Comparison of ENCODE assay signal across 8 mouse cellular contexts in genomic region chr4:151996951-151997222, GRCm38 (mm10). TPM values are rescaled to one million over a fixed set of nuclear protein-coding genes. Genes with fewer than 3 reads are reported as not detected.
A peak's percentile ranks its signal among the peaks of the same experiment; 100 is the strongest.
DNase-seq lines count a peak whose midpoint lies in the region; ATAC-seq and TF ChIP-seq lines count a peak whose summit lies in the region.

No protein-coding gene starts in this region.

- TF ChIP-seq CTCF in forebrain, postnatal 0 days (IDR thresholded peaks at IDR 0.05; ENCODE audit: low read depth): no peak

- peaks cover 4 to 22% of the 10 kb centered on the region in 2 experiments; a peak in 2 of 4 replicates for H3K4me1 ChIP-seq in heart, embryonic 14.5 days (ENCODE audit: control insufficient read depth in 2 of 2, insufficient read depth in 2 of 2, low read length in 2 of 2)
- H3K4me1 ChIP-seq in ES-E14 (ENCODE audit: control insufficient read depth in 2 of 2, insufficient read depth in 2 of 2, low read length in 2 of 2, poor library complexity in 1 of 2): peaks cover 0 to 11% of the 10 kb centered on the region in 2 experiments; a peak in 2 of 4 replicates
- no peaks in the 10 kb centered on the region for H3K4me1 ChIP-seq in forebrain, postnatal 0 days (ENCODE audit: insufficient read depth)

- H3K27me3 ChIP-seq in heart, embryonic 14.5 days (ENCODE audit: control insufficient read depth, insufficient read depth, low read length): no peaks in the 10 kb centered on the region
- H3K27me3 ChIP-seq in forebrain, postnatal 0 days (ENCODE audit: insufficient read depth, low read length): no peaks in the 10 kb centered on the region

- H3K4me2 ChIP-seq in heart, embryonic 14.5 days (ENCODE audit: low read length): peak overlapping the region; percentile 80
- peak overlapping the region; percentile 86 for H3K4me2 ChIP-seq in forebrain, postnatal 0 days (ENCODE audit: low read depth)

- WGBS in heart, embryonic 14.5 days: 3% methylated on average over 13 of the region's 13 CpGs
- WGBS in forebrain, postnatal 0 days: 3% methylated on average over 13 of the region's 13 CpGs
- WGBS in macrophage (ENCODE audit: missing documents): 1% methylated on average over 13 of the region's 13 CpGs

- H3K36me3 ChIP-seq in heart, embryonic 14.5 days (ENCODE audit: control insufficient read depth, insufficient read depth, low read length): peaks cover 14% of the 10 kb centered on the region
- peaks cover 14% of the 10 kb centered on the region for H3K36me3 ChIP-seq in ES-E14 (ENCODE audit: control insufficient read depth, insufficient read depth, low read length, poor library complexity, severe bottlenecking)
- H3K36me3 ChIP-seq in forebrain, postnatal 0 days (ENCODE audit: insufficient read depth): peaks cover 7% of the 10 kb centered on the region
- peaks cover 7% of the 10 kb centered on the region; the same call in 1 of the 2 replicates for H3K36me3 ChIP-seq in macrophage (ENCODE audit: inconsistent target)

- no peaks in the 10 kb centered on the region for H3K9me3 ChIP-seq in heart, embryonic 14.5 days (ENCODE audit: control insufficient read depth, low read length)
- H3K9me3 ChIP-seq in ES-E14 (ENCODE audit: control insufficient read depth, insufficient read depth, low read depth, low read length): no peaks in the 10 kb centered on the region
- no peaks in the 10 kb centered on the region for H3K9me3 ChIP-seq in forebrain, postnatal 0 days (ENCODE audit: low read length)

- peak overlapping the region; percentile 76 to 88 for H3K27ac ChIP-seq in heart, embryonic 14.5 days (replicated peaks in 1 of 2; ENCODE audit: control insufficient read depth in 1 of 2, insufficient read depth in 1 of 2, low read depth in 2 of 2, low read length in 2 of 2)
- H3K27ac ChIP-seq in ES-E14 (ENCODE audit: insufficient read depth, low read depth, low read length, poor library complexity, severe bottlenecking) (no peak overlapping the region; the same call in 1 of the 2 replicates), macrophage (peak overlapping the region; percentile 49)
- peak overlapping the region; percentile 86 for H3K27ac ChIP-seq in forebrain, postnatal 0 days (ENCODE audit: low read depth, low read length)

- in situ Hi-C loops in ES-E14 (cut with MboI; ENCODE audit: low sequenced_read_pairs in 2 of 2, unreplicated experiment in 2 of 2): no loop called here

- no peak for DNase-seq in heart, adult 8-10 months (ENCODE audit: low spot score)
- DNase-seq in ES-E14 (ENCODE audit: low read depth, low spot score): no peak
- no peak for DNase-seq in forebrain, postnatal 0 days
- DNase-seq in frontal cortex, postnatal 36 days (ENCODE audit: low spot score in 2 of 2): no peak
- DNase-seq in c-Kit-positive CD71-positive TER-119-positive erythroid progenitor cells, embryonic 14.5 days (ENCODE audit: low spot score): no peak
- no peak for DNase-seq in spleen, postnatal 4 days (ENCODE audit: low spot score in 2 of 2)

- ATAC-seq in heart, embryonic 14.5 days (ENCODE audit: insufficient number of reproducible peaks, insufficient read depth, low FRiP score, low read depth): no peak; the same call in 1 of the 2 replicates
- no peak for ATAC-seq in forebrain, postnatal 0 days

- peak overlapping the region; percentile 90 for H3K9ac ChIP-seq in heart, embryonic 14.5 days (ENCODE audit: low read length)
- H3K9ac ChIP-seq in ES-E14 (ENCODE audit: insufficient read depth, low read depth, low read length, poor library complexity, severe bottlenecking): peak overlapping the region; percentile 82
- H3K9ac ChIP-seq in forebrain, postnatal 0 days: peak overlapping the region; percentile 70

- H3K4me3 ChIP-seq in heart, embryonic 14.5 days (ENCODE audit: control insufficient read depth in 1 of 2, insufficient read depth in 1 of 2, low read depth in 1 of 2, low read length in 2 of 2): peak overlapping the region; percentile 69 to 100
- H3K4me3 ChIP-seq in ES-E14 (ENCODE audit: insufficient read depth in 1 of 2, low read depth in 1 of 2, low read length in 2 of 2, poor library complexity in 1 of 2, severe bottlenecking in 1 of 2): peak overlapping the region; percentile 76 to 79
- H3K4me3 ChIP-seq in forebrain, postnatal 0 days (ENCODE audit: low read depth, low read length): peak overlapping the region; percentile 95
- H3K4me3 ChIP-seq in macrophage (ENCODE audit: inconsistent target): peak overlapping the region; percentile 67

- peaks cover 14% of the 10 kb centered on the region; the same call in 1 of the 2 replicates for H3K79me2 ChIP-seq in macrophage (ENCODE audit: inconsistent target)

TF ChIP-seq in ES-E14, 5 proteins besides CTCF, POLR2A, EP300 and RAD21:
- TF ChIP-seq ZNF384 (IDR thresholded peaks at IDR 0.05; ENCODE audit: low read depth, low read length) (no peak), HCFC1 (IDR thresholded peaks at IDR 0.05; ENCODE audit: borderline replicate concordance, insufficient read depth, low read length) (no peak), ZC3H11A (IDR thresholded peaks at IDR 0.05; ENCODE audit: borderline replicate concordance, low read depth, low read length) (no peak), MAFK (IDR thresholded peaks at IDR 0.05; ENCODE audit: insufficient read depth, low read depth, low read length) (no peak), CHD2 (IDR thresholded peaks at IDR 0.05; ENCODE audit: low read depth, low read length) (no peak)

RNA-seq across cellular contexts. Expression of gene Phf13, which starts 0.8 kb away (rescaled TPM):
- polyA plus RNA-seq in heart, embryonic 14.5 days (2014; fragmentation: Nextera tagmentation; extraction: Ambion mirVana): 14.6 and 14.8 TPM in 2 replicates
- total RNA-seq in heart, adult 8-10 months (2022): 1 to 10 TPM; 4.6 to 5.7 (median 5.1) TPM
- 22.2 and 29.2 TPM in 2 replicates for total RNA-seq in ES-E14 (2012; rRNA removed)
- total RNA-seq in forebrain, postnatal 0 days (2014; rRNA removed): 15.7 and 17.1 TPM in 2 replicates
- polyA plus RNA-seq in forebrain, postnatal 0 days (2015; fragmentation: Nextera tagmentation; extraction: Ambion mirVana): 11.0 and 17.2 TPM in 2 replicates
- total RNA-seq in macrophage (2018; cell fraction: chromatin; rRNA removed): 10 to 100 TPM in 6 of 26 experiments, 1 to 10 TPM in 19, under 1 TPM in 1; 0.57 to 18.3 (median 3.5) TPM
- total RNA-seq in macrophage (2018; cell fraction: cytosol; rRNA removed): 10 to 100 TPM in 14 of 26 experiments, 1 to 10 TPM in 12; 5.0 to 32.6 (median 10.6) TPM
- total RNA-seq in macrophage (2018; cell fraction: nucleus; rRNA removed): 10 to 100 TPM in 12 of 26 experiments, 1 to 10 TPM in 14; 3.3 to 33.6 (median 9.9) TPM
- polyA plus RNA-seq in macrophage (2018): 7.5 to 11.5 TPM (median 10.7 TPM) in 3 replicates

RNA-seq across cellular contexts. Expression of gene Thap3, which starts 8.1 kb away (rescaled TPM):
- polyA plus RNA-seq in heart, embryonic 14.5 days (2014; fragmentation: Nextera tagmentation; extraction: Ambion mirVana): 24.0 and 26.5 TPM in 2 replicates
- total RNA-seq in heart, adult 8-10 months (2022): 10 to 100 TPM; 12.4 to 15.8 (median 13.6) TPM
- total RNA-seq in ES-E14 (2012; rRNA removed): 7.6 and 12.5 TPM in 2 replicates
- total RNA-seq in forebrain, postnatal 0 days (2014; rRNA removed): 19.7 and 22.3 TPM in 2 replicates
- polyA plus RNA-seq in forebrain, postnatal 0 days (2015; fragmentation: Nextera tagmentation; extraction: Ambion mirVana): 48.8 and 52.2 TPM in 2 replicates
- 10 to 100 TPM in 16 of 26 experiments, 1 to 10 TPM in 10; 1.5 to 37.2 (median 14.6) TPM for total RNA-seq in macrophage (2018; cell fraction: chromatin; rRNA removed)
- total RNA-seq in macrophage (2018; cell fraction: cytosol; rRNA removed): 10 to 100 TPM in 23 of 26 experiments, 1 to 10 TPM in 3; 6.9 to 19.0 (median 15.8) TPM
- total RNA-seq in macrophage (2018; cell fraction: nucleus; rRNA removed): 10 to 100 TPM in 18 of 26 experiments, 1 to 10 TPM in 8; 2.5 to 37.2 (median 18.3) TPM
- polyA plus RNA-seq in macrophage (2018): 5.4 to 24.7 TPM (median 14.9 TPM) in 3 replicates

RNA-seq across cellular contexts. Expression of gene Klhl21, which starts 11.7 kb away (rescaled TPM):
- 17.8 and 19.3 TPM in 2 replicates for polyA plus RNA-seq in heart, embryonic 14.5 days (2014; fragmentation: Nextera tagmentation; extraction: Ambion mirVana)
- total RNA-seq in heart, adult 8-10 months (2022): 100 to 1,000 TPM in 1 of 4 experiments, 10 to 100 TPM in 3; 87.7 to 109 (median 93.7) TPM
- 19.7 and 21.0 TPM in 2 replicates for total RNA-seq in ES-E14 (2012; rRNA removed)
- total RNA-seq in forebrain, postnatal 0 days (2014; rRNA removed): 5.0 and 8.1 TPM in 2 replicates
- polyA plus RNA-seq in forebrain, postnatal 0 days (2015; fragmentation: Nextera tagmentation; extraction: Ambion mirVana): 2.6 and 3.4 TPM in 2 replicates
- total RNA-seq in macrophage (2018; cell fraction: chromatin; rRNA removed): 10 to 100 TPM in 1 of 26 experiments, 1 to 10 TPM in 18, under 1 TPM in 7; 0.63 to 12.4 (median 1.9) TPM
- 10 to 100 TPM in 7 of 26 experiments, 1 to 10 TPM in 19; 1.3 to 16.6 (median 5.4) TPM for total RNA-seq in macrophage (2018; cell fraction: cytosol; rRNA removed)
- total RNA-seq in macrophage (2018; cell fraction: nucleus; rRNA removed): 10 to 100 TPM in 3 of 26 experiments, 1 to 10 TPM in 23; 1.5 to 15.0 (median 5.3) TPM
- 5.1 to 13.0 TPM (median 8.0 TPM) in 3 replicates for polyA plus RNA-seq in macrophage (2018)

RNA-seq across cellular contexts. Expression of gene Zbtb48, which starts 30.6 kb away (rescaled TPM):
- polyA plus RNA-seq in heart, embryonic 14.5 days (2014; fragmentation: Nextera tagmentation; extraction: Ambion mirVana): 11.5 and 15.8 TPM in 2 replicates
- 1 to 10 TPM; 3.8 to 5.7 (median 5.0) TPM for total RNA-seq in heart, adult 8-10 months (2022)
- total RNA-seq in ES-E14 (2012; rRNA removed): 18.7 and 31.7 TPM in 2 replicates
- total RNA-seq in forebrain, postnatal 0 days (2014; rRNA removed): 10.5 and 10.9 TPM in 2 replicates
- polyA plus RNA-seq in forebrain, postnatal 0 days (2015; fragmentation: Nextera tagmentation; extraction: Ambion mirVana): 13.5 and 14.2 TPM in 2 replicates
- 10 to 100 TPM in 22 of 26 experiments, 1 to 10 TPM in 4; 5.7 to 34.4 (median 20.8) TPM for total RNA-seq in macrophage (2018; cell fraction: chromatin; rRNA removed)
- total RNA-seq in macrophage (2018; cell fraction: cytosol; rRNA removed): 1 to 10 TPM in 23 of 26 experiments, under 1 TPM in 3; 0.47 to 4.4 (median 2.3) TPM
- 10 to 100 TPM in 17 of 26 experiments, 1 to 10 TPM in 9; 3.2 to 35.7 (median 10.6) TPM for total RNA-seq in macrophage (2018; cell fraction: nucleus; rRNA removed)
- polyA plus RNA-seq in macrophage (2018): 3.5 to 5.0 TPM (median 4.8 TPM) in 3 replicates

RNA-seq across cellular contexts. Expression of gene Tas1r1, which starts 41.5 kb away (rescaled TPM):
- 0.09 and 0.20 TPM in 2 replicates for polyA plus RNA-seq in heart, embryonic 14.5 days (2014; fragmentation: Nextera tagmentation; extraction: Ambion mirVana)
- total RNA-seq in heart, adult 8-10 months (2022): not detected
- 1.9 and 3.0 TPM in 2 replicates for total RNA-seq in ES-E14 (2012; rRNA removed)
- total RNA-seq in forebrain, postnatal 0 days (2014; rRNA removed): 0.54 and 1.00 TPM in 2 replicates
- 1.1 and 1.5 TPM in 2 replicates for polyA plus RNA-seq in forebrain, postnatal 0 days (2015; fragmentation: Nextera tagmentation; extraction: Ambion mirVana)
- under 1 TPM in 4 of 26 experiments, not detected in 22; 0.26 to 0.38 (median 0.31) TPM for total RNA-seq in macrophage (2018; cell fraction: chromatin; rRNA removed)
- total RNA-seq in macrophage (2018; cell fraction: cytosol; rRNA removed): under 1 TPM in 1 of 26 experiments, not detected in 25; 0.03 TPM
- total RNA-seq in macrophage (2018; cell fraction: nucleus; rRNA removed): under 1 TPM in 5 of 26 experiments, not detected in 21; 0.17 to 0.33 (median 0.21) TPM
- polyA plus RNA-seq in macrophage (2018): not detected in 3 replicates
